Mouse (Mus musculus) MEL (cell line): ENCODE results near the gene Hsph1.

ENCODE experiments used
- CHD2 ChIP-seq: IDR thresholded peaks from 2 replicates; pipeline ENCODE4 v1.6.1; 2011; ENCODE audit warnings: low read length, improper control_type of control experiment
- CTCF ChIP-seq, 3 experiments: IDR thresholded peaks in 2 of 3; conservative IDR thresholded peaks in 1 of 3; 2 replicates each; pipeline ENCODE4 v1.5.1; 2011 to 2012; ENCODE audit warnings: low read length in 3 of 3, low read depth in 2 of 3, mild to moderate bottlenecking in 2 of 3, improper control_type of control experiment in 1 of 3, inconsistent platforms in 1 of 3, mixed read lengths in 1 of 3, moderate library complexity in 1 of 3; ENCODE audit not compliant: control insufficient read depth in 1 of 3, insufficient read depth in 1 of 3, poor library complexity in 1 of 3, severe bottlenecking in 1 of 3
- JUND ChIP-seq: IDR thresholded peaks from 2 replicates; pipeline ENCODE4 v1.6.1; 2011; ENCODE audit warnings: low read depth, mild to moderate bottlenecking, improper control_type of control experiment, low read length
- KAT2A ChIP-seq: conservative IDR thresholded peaks from 2 replicates; pipeline ENCODE4 v1.6.1; 2012; ENCODE audit warnings: low read depth, low read length, improper control_type of control experiment, inconsistent platforms
- POLR2AphosphoS2 ChIP-seq: IDR thresholded peaks from 2 replicates; pipeline ENCODE4 v1.6.1; 2011; ENCODE audit warnings: low read length, improper control_type of control experiment
- USF1 ChIP-seq: IDR thresholded peaks from 2 replicates; pipeline ENCODE4 v1.6.1; 2014; ENCODE audit warnings: low read depth, mild to moderate bottlenecking, inconsistent platforms, low read length, improper control_type of control experiment, moderate library complexity
- USF2 ChIP-seq, 2 experiments: IDR thresholded peaks; 2 replicates each; pipeline ENCODE4 v1.6.1; 2011 to 2012; ENCODE audit warnings: improper control_type of control experiment in 2 of 2, low read length in 2 of 2, borderline replicate concordance in 1 of 2, inconsistent platforms in 1 of 2, low read depth in 1 of 2, mild to moderate bottlenecking in 1 of 2; ENCODE audit not compliant: insufficient read depth in 1 of 2
- ZMIZ1 ChIP-seq: IDR thresholded peaks from 2 replicates; pipeline ENCODE4 v1.6.1; 2012; ENCODE audit warnings: low read depth, mild to moderate bottlenecking, inconsistent platforms, low read length, improper control_type of control experiment, moderate library complexity

DNA sequence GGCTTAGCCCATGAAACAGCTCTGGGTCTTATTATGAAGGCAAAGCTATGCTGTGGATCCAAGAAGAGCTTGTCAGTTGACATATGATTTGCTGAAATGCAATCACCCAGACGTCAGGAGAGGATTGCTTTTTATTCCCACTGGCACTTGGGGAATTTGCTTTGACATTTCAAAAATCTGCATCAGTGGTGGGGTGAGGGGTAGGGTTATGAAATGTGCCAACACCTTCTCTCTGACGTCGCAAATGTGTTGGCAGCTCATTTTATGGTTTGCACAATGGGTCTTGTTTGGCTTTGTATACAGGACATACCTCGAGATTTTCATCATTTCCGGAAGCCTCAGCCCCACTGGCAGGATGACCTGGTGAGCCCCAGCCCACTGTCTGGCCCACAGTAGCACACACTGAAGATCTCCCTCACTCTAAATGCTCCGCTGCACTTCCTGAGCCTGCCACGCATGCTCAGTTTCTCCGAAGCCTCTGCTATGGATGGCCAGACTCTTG lies 52.0 kb downstream of the Hsph1 start:
- TF ChIP-seq ZMIZ1: no peak
- TF ChIP-seq POLR2AphosphoS2: no peak
- TF ChIP-seq CHD2: no peak
- TF ChIP-seq CTCF (IDR thresholded peaks at IDR 0.05 in 2 of 3, conservative IDR thresholded peaks at IDR 0.05 in 1 of 3; ENCODE audit: control insufficient read depth in 1 of 3, insufficient read depth in 1 of 3, low read depth in 2 of 3, low read length in 3 of 3, poor library complexity in 1 of 3, severe bottlenecking in 1 of 3): no peak
- TF ChIP-seq USF2 (IDR thresholded peaks at IDR 0.05; ENCODE audit: borderline replicate concordance in 1 of 2, insufficient read depth in 1 of 2, low read depth in 1 of 2, low read length in 2 of 2): no peak
- no peak for TF ChIP-seq USF1
- TF ChIP-seq KAT2A: no peak
- TF ChIP-seq JUND: no peak
